11 mouse cellular contexts compared by ENCODE assay signal in the genomic region with DNA sequence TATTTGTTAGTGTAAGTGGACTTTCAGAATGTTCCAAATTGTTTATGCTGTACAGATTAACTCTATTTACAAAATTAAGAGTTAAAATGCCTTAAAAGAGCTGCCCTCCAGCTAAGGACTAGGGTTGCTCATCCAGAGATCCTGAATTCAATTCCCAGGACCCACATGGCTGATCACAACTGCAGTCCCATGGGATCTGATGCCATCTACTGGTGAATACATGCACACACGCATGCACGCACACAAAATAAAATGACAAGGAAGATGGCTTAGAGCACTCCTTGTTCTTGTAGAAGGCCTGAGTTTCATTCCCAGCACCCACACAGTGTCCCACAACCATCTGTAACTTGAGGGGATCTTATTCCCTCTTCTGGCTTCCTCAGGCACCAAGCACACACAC. TPM values are rescaled to one million over a fixed set of nuclear protein-coding genes. Genes with fewer than 3 reads are reported as not detected.
DNase-seq lines count a peak whose midpoint lies in the region; ATAC-seq and TF ChIP-seq lines count a peak whose summit lies in the region.
"Had no signal": no experiment of that assay in that cellular context is flagged by ENCODE, and none has a peak within 500 bp of the region (broad histone marks: within the 10 kb centered on the region; RNA-seq: fewer than 3 reads in every experiment).

No protein-coding gene starts in this region.

- 71% methylated on average over 2 of the region's 2 CpGs for WGBS in lung, embryonic 14.5 days

- H3K36me3 ChIP-seq in lung, embryonic 14.5 days (ENCODE audit: insufficient read depth) = peaks cover 95% of the 10 kb centered on the region
- H3K36me3 ChIP-seq in myocyte (ENCODE audit: control insufficient read depth, insufficient read depth) = peaks cover 82% of the 10 kb centered on the region

- TF ChIP-seq POLR2A in myocyte (IDR thresholded peaks at IDR 0.05; ENCODE audit: insufficient read length, low read depth) = no peak

- H3K4me2 ChIP-seq in lung, embryonic 14.5 days = no peak overlapping the region
- no peak overlapping the region for H3K4me2 ChIP-seq in myocyte (ENCODE audit: low read depth)
- H3K4me2 ChIP-seq: embryonic facial prominence, embryonic 13.5 days had no signal

- ATAC-seq in lung, embryonic 14.5 days (ENCODE audit: insufficient read depth) = 0 out of 2 replicates have a peak, but pooled peaks have one; percentile 40
- ATAC-seq in erythroid progenitor cell, adult 5-6 weeks (replicated peaks; ENCODE audit: low FRiP score, poor library complexity, severe bottlenecking) = 0 out of 2 replicates have a peak, but pooled peaks have one; percentile 54
- no peak for ATAC-seq in inflammation-experienced regulatory T-cells, adult 6 months

- DNase-seq in cerebellum, postnatal 10 days = peak; percentile 33 to 50
- DNase-seq in cerebellum, adult 8-10 months = no peak
- DNase-seq in lung, embryonic 14.5 days = peak; percentile 66
- no peak for DNase-seq in lung, postnatal 4 days
- DNase-seq in right cerebral cortex, postnatal 4 days = no peak
- DNase-seq: kidney, adult 9 months had no signal

- TF ChIP-seq CTCF in lung, embryonic 14.5 days (IDR thresholded peaks at IDR 0.05; ENCODE audit: low read depth) = peak; percentile 64

- no peaks in the 10 kb centered on the region for H3K4me1 ChIP-seq in lung, embryonic 14.5 days (ENCODE audit: insufficient read depth)
- H3K4me1 ChIP-seq: embryonic facial prominence, embryonic 13.5 days had no signal

- H3K79me2 ChIP-seq in myocyte (ENCODE audit: control insufficient read depth, insufficient read depth) = peaks cover 62% of the 10 kb centered on the region

- no peaks in the 10 kb centered on the region for H3K27me3 ChIP-seq in lung, embryonic 14.5 days (ENCODE audit: insufficient read depth, low read length)
- no peaks in the 10 kb centered on the region for H3K27me3 ChIP-seq in myocyte (ENCODE audit: control insufficient read depth, insufficient read depth, insufficient read length)
- H3K27me3 ChIP-seq: embryonic facial prominence, embryonic 13.5 days; megakaryocyte, embryonic 14.5 days had no signal

- H3K27ac ChIP-seq in lung, embryonic 14.5 days (ENCODE audit: low read depth) = no peak overlapping the region
- H3K27ac ChIP-seq: embryonic facial prominence, embryonic 13.5 days had no signal

- H3K4me3 ChIP-seq in lung, embryonic 14.5 days (ENCODE audit: low read depth, low read length) = no peak overlapping the region
- H3K4me3 ChIP-seq in myocyte = no peak overlapping the region
- H3K4me3 ChIP-seq: embryonic facial prominence, embryonic 13.5 days; megakaryocyte, embryonic 14.5 days had no signal

- H3ac ChIP-seq in myocyte (ENCODE audit: control insufficient read depth, insufficient read length) = no peak overlapping the region

- H3K9me3 ChIP-seq in lung, embryonic 14.5 days (ENCODE audit: low read depth, low read length) = no peaks in the 10 kb centered on the region
- H3K9me3 ChIP-seq: embryonic facial prominence, embryonic 13.5 days; megakaryocyte, embryonic 14.5 days had no signal

- H3K9ac ChIP-seq in lung, embryonic 14.5 days = no peak overlapping the region
- H3K9ac ChIP-seq: embryonic facial prominence, embryonic 13.5 days had no signal

TF ChIP-seq in myocyte, 11 proteins besides CTCF, POLR2A, EP300 and RAD21:
- TF ChIP-seq POLR2AphosphoS2 (IDR thresholded peaks at IDR 0.05; ENCODE audit: insufficient read length, low read depth) = peak; percentile 18
- no peak for TF ChIP-seq SRF (IDR thresholded peaks at IDR 0.05; ENCODE audit: control insufficient read depth, insufficient read length, low read depth)
- no peak for TF ChIP-seq MYOD1 (IDR thresholded peaks at IDR 0.05; ENCODE audit: control insufficient read depth in 1 of 3, insufficient read length in 2 of 3, low read depth in 2 of 3)

RNA-seq across cellular contexts. Expression of a gene that starts 13.8 kb away (rescaled TPM):
- 416 and 446 TPM in 2 replicates for polyA plus RNA-seq in lung, embryonic 14.5 days (2014; fragmentation: Nextera tagmentation; extraction: Ambion mirVana)
- 188 and 231 TPM in 2 replicates for total RNA-seq in erythroid progenitor cell, adult 5-6 weeks (2015; ENCODE audit: low replicate concordance)
- total RNA-seq in erythroid progenitor cell, adult 5-6 weeks (2017; ENCODE audit: low replicate concordance) = 144 and 175 TPM in 2 replicates
- polyA plus RNA-seq in myocyte (2012; fragmentation: generic; extraction: Trizol) = 204 TPM
- polyA plus RNA-seq in inflammation-experienced regulatory T-cells, adult 6 months (2017; shearing (Covaris generic)) = 100 to 1,000 TPM; 287 to 345 (median 307) TPM

RNA-seq across cellular contexts. Expression of a gene that starts 46.8 kb away (rescaled TPM):
- polyA plus RNA-seq in lung, embryonic 14.5 days (2014; fragmentation: Nextera tagmentation; extraction: Ambion mirVana) = 132 and 177 TPM in 2 replicates
- total RNA-seq in erythroid progenitor cell, adult 5-6 weeks (2015; ENCODE audit: low replicate concordance) = 44.7 and 53.2 TPM in 2 replicates
- 21.3 and 23.9 TPM in 2 replicates for total RNA-seq in erythroid progenitor cell, adult 5-6 weeks (2017; ENCODE audit: low replicate concordance)
- polyA plus RNA-seq in myocyte (2012; fragmentation: generic; extraction: Trizol) = 3.5 TPM
- polyA plus RNA-seq in inflammation-experienced regulatory T-cells, adult 6 months (2017; shearing (Covaris generic)) = 10 to 100 TPM in 1 of 3 experiments, 1 to 10 TPM in 2; 1.2 to 11.4 (median 6.3) TPM

Comparison
In these comparisons a context has a peak if more than half of its experiments do, and no peak if none do; other contexts are left out.
1. DNase-seq: peak in cerebellum, postnatal 10 days (2 of 2) and lung, embryonic 14.5 days (single experiment); none in cerebellum, adult 8-10 months (single experiment), lung, postnatal 4 days (0 of 2) and right cerebral cortex, postnatal 4 days (single experiment).
2. RNA of a gene that starts 46.8 kb away (polyA plus RNA-seq): 132 to 177 TPM in lung, embryonic 14.5 days; 1.2 to 11.4 TPM in inflammation-experienced regulatory T-cells, adult 6 months and 3.5 TPM in myocyte (single experiment); every median in the first group is over 10 times any median in the second.